ENCODE assay signal across 28 mouse cellular contexts in genomic region chr2:137784091-137784490, GRCm38 (mm10).
"Had no signal": no experiment of that assay in that cellular context is flagged by ENCODE, and none has a peak within 500 bp of the region (broad histone marks: within the 10 kb centered on the region; RNA-seq: fewer than 3 reads in every experiment).

No protein-coding gene starts in this region.

- H3K36me3 ChIP-seq: heart, embryonic 10.5 days; heart, embryonic 12.5 days; hindbrain, embryonic 10.5 days; hindbrain, embryonic 12.5 days; kidney, embryonic 15.5 days; limb, embryonic 13.5 days; liver, embryonic 13.5 days; liver, embryonic 15.5 days had no signal

- H3K4me1 ChIP-seq: heart, embryonic 10.5 days; heart, embryonic 12.5 days; hindbrain, embryonic 10.5 days; hindbrain, embryonic 12.5 days; kidney, embryonic 15.5 days; limb, embryonic 13.5 days; liver, embryonic 13.5 days; liver, embryonic 15.5 days had no signal

- H3K4me2 ChIP-seq: heart, embryonic 12.5 days; hindbrain, embryonic 12.5 days; hindbrain, embryonic 14.5 days; kidney, embryonic 15.5 days; limb, embryonic 13.5 days; liver, embryonic 11.5 days; liver, embryonic 13.5 days; liver, embryonic 15.5 days had no signal

- ATAC-seq: hindbrain, embryonic 16.5 days; inflammation-experienced regulatory T-cells, adult 6 months; intestine, embryonic 16.5 days; liver, postnatal 0 days had no signal

- H3K27ac ChIP-seq: gastrocnemius, adult 2 months; heart, embryonic 10.5 days; hindbrain, embryonic 10.5 days; hindbrain, embryonic 12.5 days; hindbrain, embryonic 14.5 days; kidney, embryonic 15.5 days; kidney, postnatal 0 days; left cerebral cortex, adult 2 months; limb, embryonic 13.5 days; liver, embryonic 13.5 days; liver, embryonic 15.5 days had no signal

- H3K9me3 ChIP-seq: heart, embryonic 10.5 days; heart, embryonic 12.5 days; hindbrain, embryonic 10.5 days; hindbrain, embryonic 12.5 days; kidney, embryonic 15.5 days; limb, embryonic 13.5 days; liver, embryonic 13.5 days; liver, embryonic 15.5 days had no signal

- H3K27me3 ChIP-seq: heart, embryonic 12.5 days; hindbrain, embryonic 12.5 days; kidney, embryonic 15.5 days; limb, embryonic 13.5 days; liver, embryonic 13.5 days; liver, embryonic 15.5 days had no signal

- DNase-seq: gastrocnemius, adult 2 months; gastrocnemius, postnatal 10 days; gastrocnemius, postnatal 25 days; heart, adult 18-20 months; heart, postnatal 10 days; heart, postnatal 4 days; kidney, adult 11 months; kidney, adult 2 months; kidney, adult 9 months; kidney, postnatal 14 days; kidney, postnatal 36 days; liver; liver, embryonic 13.5 days; liver, postnatal 0 days had no signal

- H3K9ac ChIP-seq: heart, embryonic 12.5 days; hindbrain, embryonic 12.5 days; hindbrain, embryonic 14.5 days; kidney, embryonic 15.5 days; limb, embryonic 13.5 days; liver, embryonic 13.5 days; liver, embryonic 15.5 days; liver, postnatal 0 days had no signal

- H3K4me3 ChIP-seq: gastrocnemius, adult 2 months; heart, embryonic 10.5 days; heart, embryonic 12.5 days; hindbrain, embryonic 10.5 days; hindbrain, embryonic 12.5 days; kidney, embryonic 15.5 days; left cerebral cortex, adult 2 months; limb, embryonic 13.5 days; liver, embryonic 13.5 days; liver, embryonic 15.5 days had no signal
